Mouse (Mus musculus): ENCODE results near the gene Meox1. TPM values are rescaled to one million over a fixed set of nuclear protein-coding genes. Genes with fewer than 3 reads are reported as not detected.
A peak's percentile ranks its signal among the peaks of the same experiment; 100 is the strongest.

Gene Meox1
- polyA plus RNA-seq, 1 experiment from 2014 or later, result 5.2 TPM

- Histone ChIP-seq H3K27ac (ENCODE audit: low read length) (peak overlapping the region; percentile 90), H3K4me1 (ENCODE audit: control insufficient read depth, insufficient read depth, low read length) (peaks cover 12% of the 10 kb centered on the region), H3K9ac (replicated peaks; ENCODE audit: low read depth, low read length) (no peak overlapping the region), H3K4me2 (replicated peaks; ENCODE audit: low read depth, low read length) (no peak overlapping the region), H3K36me3 (ENCODE audit: control insufficient read depth, insufficient read depth, low read length) (no peaks in the 10 kb centered on the region), H3K9me3 (ENCODE audit: control insufficient read depth, low read depth, low read length) (no peaks in the 10 kb centered on the region), H3K27me3 (ENCODE audit: control insufficient read depth, insufficient read depth, low read length) (no peaks in the 10 kb centered on the region), H3K4me3 (ENCODE audit: low read depth, low read length) (no peak overlapping the region)
- ATAC-seq (ENCODE audit: insufficient number of reproducible peaks, insufficient read depth, low FRiP score, low read depth), result peak; percentile 51; the same call in 1 of the 2 replicates
- whole genome bisulfite sequencing, result 32% methylated on average over 12 of the region's 12 CpGs
These were observed 26.6 kb downstream of the Meox1 start for GRCm38 (mm10) chr11:101867513-101868052.

GRCm38 (mm10) chr11:101858742-101859141 is 35.4 kb downstream of the Meox1 start:
- Histone ChIP-seq H3K27me3 (ENCODE audit: control insufficient read depth, insufficient read depth, low read length) (no peaks in the 10 kb centered on the region), H3K9ac (replicated peaks; ENCODE audit: low read depth, low read length) (no peak overlapping the region), H3K4me2 (replicated peaks; ENCODE audit: low read depth, low read length) (no peak overlapping the region), H3K36me3 (ENCODE audit: control insufficient read depth, insufficient read depth, low read length) (no peaks in the 10 kb centered on the region), H3K4me3 (ENCODE audit: low read depth, low read length) (no peak overlapping the region), H3K27ac (ENCODE audit: low read length) (peak overlapping the region; percentile 67), H3K9me3 (ENCODE audit: control insufficient read depth, low read depth, low read length) (no peaks in the 10 kb centered on the region), H3K4me1 (ENCODE audit: control insufficient read depth, insufficient read depth, low read length) (peaks cover 12% of the 10 kb centered on the region)
- WGBS, result 8% methylated on average over 3 of the region's 5 CpGs
- ATAC-seq (ENCODE audit: insufficient number of reproducible peaks, insufficient read depth, low FRiP score, low read depth), result peak; percentile 64; the same call in 1 of the 2 replicates

- H3K4me1 ChIP-seq (ENCODE audit: control insufficient read depth, insufficient read depth, low read length), result peaks cover 19% of the 10 kb centered on the region
- no peak; the same call in 1 of the 2 replicates for ATAC-seq (ENCODE audit: insufficient number of reproducible peaks, insufficient read depth, low FRiP score, low read depth)
- no peak overlapping the region for H3K9ac ChIP-seq (replicated peaks; ENCODE audit: low read depth, low read length)
- peak overlapping the region; percentile 56; the same call in 1 of the 2 replicates for H3K27ac ChIP-seq (ENCODE audit: low read length)
- no peaks in the 10 kb centered on the region for H3K27me3 ChIP-seq (ENCODE audit: control insufficient read depth, insufficient read depth, low read length)
- no peak overlapping the region for H3K4me3 ChIP-seq (ENCODE audit: low read depth, low read length)
- WGBS, result 59% methylated on average over 9 of the region's 9 CpGs
- no peak overlapping the region for H3K4me2 ChIP-seq (replicated peaks; ENCODE audit: low read depth, low read length)
- H3K9me3 ChIP-seq (ENCODE audit: control insufficient read depth, low read depth, low read length), result no peaks in the 10 kb centered on the region
- no peaks in the 10 kb centered on the region for H3K36me3 ChIP-seq (ENCODE audit: control insufficient read depth, insufficient read depth, low read length)
These were observed 38.0 kb downstream of the Meox1 start for GRCm38 (mm10) chr11:101855950-101856712.

GRCm38 (mm10) chr11:101851042-101851441 is 43.1 kb downstream of the Meox1 start:
- 54% methylated on average over 7 of the region's 7 CpGs for whole genome bisulfite sequencing

GRCm38 (mm10) chr11:101849286-101849685 is 44.9 kb downstream of the Meox1 start:
- Histone ChIP-seq H3K4me2 (replicated peaks; ENCODE audit: low read depth, low read length) (no peak overlapping the region), H3K36me3 (ENCODE audit: control insufficient read depth, insufficient read depth, low read length) (no peaks in the 10 kb centered on the region), H3K27ac (ENCODE audit: low read length) (no peak overlapping the region), H3K9ac (replicated peaks; ENCODE audit: low read depth, low read length) (no peak overlapping the region), H3K4me3 (ENCODE audit: low read depth, low read length) (no peak overlapping the region), H3K4me1 (ENCODE audit: control insufficient read depth, insufficient read depth, low read length) (peaks cover 7% of the 10 kb centered on the region), H3K27me3 (ENCODE audit: control insufficient read depth, insufficient read depth, low read length) (no peaks in the 10 kb centered on the region), H3K9me3 (ENCODE audit: control insufficient read depth, low read depth, low read length) (no peaks in the 10 kb centered on the region)
- no peak for ATAC-seq (ENCODE audit: insufficient number of reproducible peaks, insufficient read depth, low FRiP score, low read depth)
- 81% methylated on average over 4 of the region's 4 CpGs for whole genome bisulfite sequencing

More at GRCm38 (mm10) chr11:101851042-101851441, 43.1 kb downstream of the Meox1 start:
- peak overlapping the region; percentile 68; the same call in 1 of the 2 replicates for H3K27ac ChIP-seq (ENCODE audit: low read length)
- H3K4me3 ChIP-seq (ENCODE audit: low read depth, low read length), result no peak overlapping the region
- H3K36me3 ChIP-seq (ENCODE audit: control insufficient read depth, insufficient read depth, low read length), result no peaks in the 10 kb centered on the region
- no peak overlapping the region for H3K9ac ChIP-seq (replicated peaks; ENCODE audit: low read depth, low read length)
- H3K4me1 ChIP-seq (ENCODE audit: control insufficient read depth, insufficient read depth, low read length), result peaks cover 7% of the 10 kb centered on the region
- H3K9me3 ChIP-seq (ENCODE audit: control insufficient read depth, low read depth, low read length), result no peaks in the 10 kb centered on the region
- no peaks in the 10 kb centered on the region for H3K27me3 ChIP-seq (ENCODE audit: control insufficient read depth, insufficient read depth, low read length)
- H3K4me2 ChIP-seq (replicated peaks; ENCODE audit: low read depth, low read length), result no peak overlapping the region
- no peak for ATAC-seq (ENCODE audit: insufficient number of reproducible peaks, insufficient read depth, low FRiP score, low read depth)

GRCm38 (mm10) chr11:101847509-101847908 is 46.7 kb downstream of the Meox1 start:
- no peaks in the 10 kb centered on the region for H3K9me3 ChIP-seq (ENCODE audit: control insufficient read depth, low read depth, low read length)
- no peaks in the 10 kb centered on the region for H3K27me3 ChIP-seq (ENCODE audit: control insufficient read depth, insufficient read depth, low read length)
- no peak for ATAC-seq (ENCODE audit: insufficient number of reproducible peaks, insufficient read depth, low FRiP score, low read depth)
- no peak overlapping the region for H3K27ac ChIP-seq (ENCODE audit: low read length)
- 86% methylated on average over 5 of the region's 5 CpGs for WGBS
- H3K9ac ChIP-seq (replicated peaks; ENCODE audit: low read depth, low read length), result no peak overlapping the region
- no peaks in the 10 kb centered on the region for H3K36me3 ChIP-seq (ENCODE audit: control insufficient read depth, insufficient read depth, low read length)
- peaks cover 7% of the 10 kb centered on the region for H3K4me1 ChIP-seq (ENCODE audit: control insufficient read depth, insufficient read depth, low read length)
- H3K4me3 ChIP-seq (ENCODE audit: low read depth, low read length), result no peak overlapping the region
- H3K4me2 ChIP-seq (replicated peaks; ENCODE audit: low read depth, low read length), result no peak overlapping the region

GRCm38 (mm10) chr11:101842773-101843163 is 51.4 kb downstream of the Meox1 start:
- ATAC-seq (ENCODE audit: insufficient number of reproducible peaks, insufficient read depth, low FRiP score, low read depth), result peak; percentile 31; the same call in 1 of the 2 replicates
- Histone ChIP-seq H3K4me1 (ENCODE audit: control insufficient read depth, insufficient read depth, low read length) (peaks cover 4% of the 10 kb centered on the region; the same call in 1 of the 2 replicates), H3K9me3 (ENCODE audit: control insufficient read depth, low read depth, low read length) (no peaks in the 10 kb centered on the region), H3K4me2 (replicated peaks; ENCODE audit: low read depth, low read length) (no peak overlapping the region), H3K27me3 (ENCODE audit: control insufficient read depth, insufficient read depth, low read length) (no peaks in the 10 kb centered on the region), H3K4me3 (ENCODE audit: low read depth, low read length) (no peak overlapping the region), H3K9ac (replicated peaks; ENCODE audit: low read depth, low read length) (no peak overlapping the region), H3K27ac (ENCODE audit: low read length) (peak overlapping the region; percentile 69; the same call in 1 of the 2 replicates), H3K36me3 (ENCODE audit: control insufficient read depth, insufficient read depth, low read length) (no peaks in the 10 kb centered on the region)
- 81% methylated on average over 3 of the region's 3 CpGs for WGBS

- no peaks in the 10 kb centered on the region for H3K9me3 ChIP-seq (ENCODE audit: control insufficient read depth, low read depth, low read length)
- H3K36me3 ChIP-seq (ENCODE audit: control insufficient read depth, insufficient read depth, low read length), result no peaks in the 10 kb centered on the region
- H3K4me1 ChIP-seq (ENCODE audit: control insufficient read depth, insufficient read depth, low read length), result peaks cover 4% of the 10 kb centered on the region; the same call in 1 of the 2 replicates
- H3K9ac ChIP-seq (replicated peaks; ENCODE audit: low read depth, low read length), result no peak overlapping the region
- H3K27ac ChIP-seq (ENCODE audit: low read length), result peak overlapping the region; percentile 69; the same call in 1 of the 2 replicates
- peak; percentile 57; the same call in 1 of the 2 replicates for ATAC-seq (ENCODE audit: insufficient number of reproducible peaks, insufficient read depth, low FRiP score, low read depth)
- H3K27me3 ChIP-seq (ENCODE audit: control insufficient read depth, insufficient read depth, low read length), result no peaks in the 10 kb centered on the region
- 64% methylated on average over 15 of the region's 15 CpGs for WGBS
- no peak overlapping the region for H3K4me3 ChIP-seq (ENCODE audit: low read depth, low read length)
- no peak overlapping the region for H3K4me2 ChIP-seq (replicated peaks; ENCODE audit: low read depth, low read length)
These were observed 52.0 kb downstream of the Meox1 start for GRCm38 (mm10) chr11:101841998-101842772.
